Mouse (Mus musculus): ENCODE results near the gene Ube2e3.

Ube2e3 gene

GRCm38 (mm10) chr2:78882743-78883433 lies 15.0 kb downstream of the Ube2e3 start:
- no peak for DNase-seq (ENCODE audit: low read depth)

GRCm38 (mm10) chr2:78886446-78886845 lies 18.5 kb downstream of the Ube2e3 start:
- DNase-seq (ENCODE audit: low read depth), result no peak

- DNase-seq (ENCODE audit: low read depth), result no peak
Measured at GRCm38 (mm10) chr2:78888190-78888589, 20.3 kb downstream of the Ube2e3 start.

- DNase-seq (ENCODE audit: low read depth), result no peak
Measured at GRCm38 (mm10) chr2:78895216-78895615, 27.3 kb downstream of the Ube2e3 start.

GRCm38 (mm10) chr2:78905916-78906315 lies 38.0 kb downstream of the Ube2e3 start:
- no peak for DNase-seq (ENCODE audit: low read depth)

- DNase-seq (ENCODE audit: low read depth), result no peak
Measured at GRCm38 (mm10) chr2:78911516-78911915, 43.6 kb downstream of the Ube2e3 start.

- no peak for DNase-seq (ENCODE audit: low read depth)
Measured at GRCm38 (mm10) chr2:78914861-78915260, 46.9 kb downstream of the Ube2e3 start.

GRCm38 (mm10) chr2:78922980-78923674 lies 55.2 kb downstream of the Ube2e3 start:
- no peak for DNase-seq (ENCODE audit: low read depth)

GRCm38 (mm10) chr2:78925807-78926206 lies 57.9 kb downstream of the Ube2e3 start:
- DNase-seq (ENCODE audit: low read depth), result no peak

GRCm38 (mm10) chr2:78927625-78928024 lies 59.7 kb downstream of the Ube2e3 start:
- no peak for DNase-seq (ENCODE audit: low read depth)

GRCm38 (mm10) chr2:78928080-78928479 lies 60.2 kb downstream of the Ube2e3 start:
- DNase-seq (ENCODE audit: low read depth), result no peak

- DNase-seq (ENCODE audit: low read depth), result no peak
Measured at GRCm38 (mm10) chr2:78931358-78931757, 63.4 kb downstream of the Ube2e3 start.

GRCm38 (mm10) chr2:78959451-78959850 lies 91.5 kb downstream of the Ube2e3 start:
- DNase-seq (ENCODE audit: low read depth), result no peak

- no peak for DNase-seq (ENCODE audit: low read depth)
Measured at GRCm38 (mm10) chr2:78960288-78960687, 92.4 kb downstream of the Ube2e3 start.

- no peak for DNase-seq (ENCODE audit: low read depth)
Measured at GRCm38 (mm10) chr2:78961023-78961422, 93.1 kb downstream of the Ube2e3 start.

- no peak for DNase-seq (ENCODE audit: low read depth)
Measured at GRCm38 (mm10) chr2:78961580-78961979, 93.7 kb downstream of the Ube2e3 start.

GRCm38 (mm10) chr2:78964995-78965394 lies 97.1 kb downstream of the Ube2e3 start:
- DNase-seq (ENCODE audit: low read depth), result no peak

- no peak for DNase-seq (ENCODE audit: low read depth)
Measured at GRCm38 (mm10) chr2:78965396-78965795, 97.5 kb downstream of the Ube2e3 start.

GRCm38 (mm10) chr2:78970088-78970487 lies 102.2 kb downstream of the Ube2e3 start:
- DNase-seq (ENCODE audit: low read depth), result no peak
